Mouse (Mus musculus) limb, embryonic 11.5 days (tissue): Measurements from ENCODE around the gene Unc93b1. TPM values are rescaled to one million over a fixed set of nuclear protein-coding genes. Genes with fewer than 3 reads are reported as not detected.

Experiments
- ATAC-seq: fragments of 200-750 bp; cut with Nextera tagmentation; 2 replicates; pipeline ENCODE4 v1.8.0; 2017; ENCODE audit warnings: low read depth; ENCODE audit not compliant: insufficient number of reproducible peaks, low FRiP score, low TSS enrichment
- DNase-seq: peaks from one replicate; pipeline ENCODE4 v3.0.0-alpha.2; 2015; ENCODE audit warnings: low spot score
- H3K27ac ChIP-seq: fragments of 300-500 bp; sonication (generic); replicated peaks from 2 replicates; pipeline ENCODE4 v1.5.1; 2014; ENCODE audit warnings: low read depth, mild to moderate bottlenecking, low read length
- H3K27me3 ChIP-seq: fragments of 300-500 bp; sonication (generic); 2 replicates; pipeline ENCODE4 v1.6.1; 2014; ENCODE audit warnings: mild to moderate bottlenecking, low read length, mixed read lengths; ENCODE audit not compliant: control insufficient read depth, insufficient read depth
- H3K36me3 ChIP-seq: fragments of 300-500 bp; sonication (generic); 2 replicates; pipeline ENCODE4 v1.6.1; 2014; ENCODE audit warnings: mild to moderate bottlenecking, low read length, moderate library complexity, mixed read lengths; ENCODE audit not compliant: control insufficient read depth, insufficient read depth
- H3K4me1 ChIP-seq: fragments of 300-500 bp; sonication (generic); 2 replicates; pipeline ENCODE4 v1.6.1; 2014; ENCODE audit warnings: low read length, mixed read lengths; ENCODE audit not compliant: control insufficient read depth, insufficient read depth
- H3K4me2 ChIP-seq: fragments of 300-500 bp; sonication (generic); 2 replicates; pipeline ENCODE4 v1.6.1; 2014; ENCODE audit warnings: low read depth, mild to moderate bottlenecking, moderate library complexity; ENCODE audit not compliant: severe bottlenecking
- H3K4me3 ChIP-seq: fragments of 300-500 bp; sonication (generic); 2 replicates; pipeline ENCODE4 v1.5.1; 2014; ENCODE audit warnings: low read depth, low read length
- H3K9ac ChIP-seq: fragments of 300-500 bp; sonication (generic); 2 replicates; pipeline ENCODE4 v1.6.1; 2014; ENCODE audit warnings: mild to moderate bottlenecking, low read length
- H3K9me3 ChIP-seq: fragments of 300-500 bp; sonication (generic); 2 replicates; pipeline ENCODE4 v1.6.1; 2016; ENCODE audit warnings: low read length; ENCODE audit not compliant: control insufficient read depth
- WGBS: fragments of 180-500 bp; shearing (Covaris S2); extraction: QIAGEN DNeasy Blood & Tissue Kit; methylation state at CpG from one replicate; pipeline ENCODE4 v1.1.7; 2014; 5-methylcytosine and 5-hydroxymethylcytosine counted together
- polyA plus RNA-seq: library from polyadenylated mRNA; unstranded; fragments of >200 nt; fragmentation: Nextera tagmentation; extraction: Ambion mirVana; gene quantifications from 2 replicates; pipeline ENCODE4 v1.2.1, GENCODE M21; 2014

Unc93b1 gene
- polyA plus RNA-seq, 1 experiment from 2014 or later, result 7.1 TPM

DNA sequence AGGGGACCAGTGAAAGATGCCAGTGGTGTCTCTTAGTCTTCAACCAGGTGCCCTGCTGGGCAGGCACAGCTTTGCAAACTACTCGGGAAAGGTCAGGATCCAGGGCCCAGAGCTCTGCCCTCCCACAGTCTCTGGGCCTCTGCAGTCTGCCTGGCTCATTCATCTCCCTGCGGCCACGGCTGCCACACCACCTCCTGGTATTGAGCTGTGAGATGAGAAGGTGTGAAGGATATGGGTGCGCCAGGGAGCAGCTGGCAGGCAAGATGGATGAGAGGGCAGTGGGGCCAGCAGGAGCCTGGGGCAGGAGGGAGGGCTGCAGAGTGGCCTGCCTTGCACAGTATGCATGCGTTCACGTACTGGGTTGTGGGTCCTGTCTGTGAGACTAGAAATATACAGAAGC, 55.8 kb downstream of the Unc93b1 start:
- 18% methylated on average over 6 of the region's 6 CpGs for WGBS
- Histone ChIP-seq H3K9ac (no peak overlapping the region; the same call in 1 of the 2 replicates), H3K27me3 (no peaks in the 10 kb centered on the region), H3K36me3 (no peaks in the 10 kb centered on the region), H3K4me2 (no peak overlapping the region), H3K4me1 (0 out of 2 replicates have a peak, but pooled peaks cover 2% of the 10 kb centered on the region), H3K9me3 (no peaks in the 10 kb centered on the region), H3K27ac (no peak overlapping the region), H3K4me3 (no peak overlapping the region)
- ATAC-seq, result no peak
- no peak for DNase-seq

DNA sequence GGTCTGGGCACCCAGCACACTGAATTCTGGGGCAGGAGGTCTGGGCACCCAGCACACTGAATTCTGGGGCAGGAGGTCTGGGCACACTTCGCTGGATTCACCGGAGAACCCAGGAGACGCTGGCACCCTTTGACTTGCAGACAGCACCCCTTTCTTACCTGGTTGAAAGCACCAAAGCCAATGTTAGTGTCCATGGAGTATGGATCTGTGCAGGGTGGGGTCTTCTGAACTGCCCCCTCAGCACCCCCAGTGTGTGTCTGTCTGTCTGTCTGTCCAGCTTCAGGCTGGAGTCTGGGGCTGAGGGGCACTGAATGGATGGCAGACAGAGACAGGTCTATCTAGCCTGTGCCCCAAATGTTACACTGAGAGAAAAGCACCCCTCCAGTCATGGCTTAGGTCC, 56.6 kb downstream of the Unc93b1 start:
- Histone ChIP-seq H3K9me3 (no peaks in the 10 kb centered on the region), H3K27me3 (no peaks in the 10 kb centered on the region), H3K36me3 (no peaks in the 10 kb centered on the region), H3K4me2 (no peak overlapping the region), H3K4me1 (no peaks in the 10 kb centered on the region), H3K27ac (no peak overlapping the region), H3K9ac (no peak overlapping the region), H3K4me3 (no peak overlapping the region)
- WGBS, result 96% methylated on average over 3 of the region's 3 CpGs
- no peak for ATAC-seq
- DNase-seq, result no peak

- 87% methylated on average over 3 of the region's 3 CpGs for WGBS
- no peak overlapping the region for H3K9ac ChIP-seq
- H3K27ac ChIP-seq, result no peak overlapping the region
- no peak overlapping the region for H3K4me2 ChIP-seq
- no peaks in the 10 kb centered on the region for H3K27me3 ChIP-seq
- H3K36me3 ChIP-seq, result no peaks in the 10 kb centered on the region
- no peaks in the 10 kb centered on the region for H3K9me3 ChIP-seq
- ATAC-seq (no peak), DNase-seq (no peak)
- H3K4me3 ChIP-seq, result no peak overlapping the region
- no peaks in the 10 kb centered on the region for H3K4me1 ChIP-seq
These were observed 57.0 kb downstream of the Unc93b1 start for GRCm38 (mm10) chr19:3991966-3992365.

GRCm38 (mm10) chr19:3992416-3992815, 57.4 kb downstream of the Unc93b1 start, which contains the start of gene Tbx10:
Gene Tbx10 (plus strand): TSS chr19:3992752.
- Histone ChIP-seq H3K27me3 (no peaks in the 10 kb centered on the region), H3K36me3 (no peaks in the 10 kb centered on the region), H3K27ac (no peak within 1 kb of the TSS), H3K4me3 (no peak within 1 kb of the TSS), H3K9me3 (no peaks in the 10 kb centered on the region), H3K4me2 (no peak within 1 kb of the TSS), H3K4me1 (no peaks in the 10 kb centered on the region), H3K9ac (no peak within 1 kb of the TSS)
- DNase-seq (no peak), ATAC-seq (no peak)
- WGBS, result 54% methylated on average over 5 of the region's 5 CpGs

GRCm38 (mm10) chr19:3994932-3995331, 59.9 kb downstream of the Unc93b1 start:
- Histone ChIP-seq H3K27ac (no peak overlapping the region), H3K4me2 (no peak overlapping the region), H3K4me3 (no peak overlapping the region), H3K27me3 (no peaks in the 10 kb centered on the region), H3K4me1 (no peaks in the 10 kb centered on the region), H3K9ac (no peak overlapping the region), H3K9me3 (no peaks in the 10 kb centered on the region), H3K36me3 (no peaks in the 10 kb centered on the region)
- ATAC-seq (no peak), DNase-seq (no peak)
- WGBS, result 74% methylated on average over 6 of the region's 6 CpGs

- no peak for DNase-seq
These were observed 60.5 kb downstream of the Unc93b1 start for GRCm38 (mm10) chr19:3995505-3995904.

DNA sequence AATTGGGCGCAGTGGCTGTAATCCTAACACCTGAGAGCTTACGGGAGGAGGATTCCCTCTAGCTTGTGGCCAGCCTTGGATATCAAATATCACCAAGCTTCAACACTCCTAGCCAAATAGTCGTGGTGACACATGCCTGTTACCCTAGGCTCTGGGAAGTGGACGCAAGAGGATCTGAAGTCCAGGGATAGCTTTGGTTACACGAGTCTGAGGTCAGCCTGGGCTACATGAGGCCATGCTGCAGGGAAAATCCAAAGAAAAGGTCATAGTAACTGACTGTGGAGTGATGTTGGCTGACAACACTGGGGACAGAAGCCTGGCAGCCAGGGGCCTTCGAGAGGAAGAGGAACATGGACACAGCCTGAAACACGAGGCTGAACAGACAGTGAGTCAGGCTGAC, 61.1 kb downstream of the Unc93b1 start:
- H3K4me1 ChIP-seq, result peaks cover 1% of the 10 kb centered on the region
- 67% methylated on average over 7 of the region's 7 CpGs for WGBS

More at GRCm38 (mm10) chr19:3995505-3995904, 60.5 kb downstream of the Unc93b1 start:
- H3K4me2 ChIP-seq, result no peak overlapping the region
- H3K27me3 ChIP-seq, result no peaks in the 10 kb centered on the region
- no peak overlapping the region for H3K27ac ChIP-seq
- H3K9me3 ChIP-seq, result no peaks in the 10 kb centered on the region
- no peak for ATAC-seq
- H3K4me3 ChIP-seq, result no peak overlapping the region
- no peaks in the 10 kb centered on the region for H3K36me3 ChIP-seq
- 91% methylated on average over 3 of the region's 3 CpGs for WGBS
- H3K4me1 ChIP-seq, result no peaks in the 10 kb centered on the region
- H3K9ac ChIP-seq, result no peak overlapping the region

DNA sequence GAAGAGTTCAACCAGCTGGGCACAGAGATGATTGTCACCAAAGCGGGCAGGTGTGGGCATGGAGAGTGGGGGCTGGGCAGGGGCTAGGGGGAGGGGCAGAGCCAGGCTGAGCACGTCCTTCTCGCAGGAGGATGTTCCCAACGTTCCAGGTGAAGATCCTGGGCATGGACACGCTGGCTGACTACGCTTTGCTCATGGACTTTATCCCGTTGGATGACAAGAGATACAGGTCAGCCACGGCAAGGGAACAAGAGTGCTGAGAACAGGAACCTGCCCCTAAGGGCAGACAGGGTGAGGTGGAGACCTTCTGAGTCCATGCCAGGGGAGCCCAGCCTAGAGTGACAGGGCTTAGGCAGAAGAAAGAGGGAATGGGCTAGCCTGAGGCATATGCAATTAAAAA, 61.8 kb downstream of the Unc93b1 start:
- H3K9me3 ChIP-seq, result no peaks in the 10 kb centered on the region
- H3K4me3 ChIP-seq, result no peak overlapping the region
- no peak overlapping the region for H3K9ac ChIP-seq
- DNase-seq, result no peak
- H3K27ac ChIP-seq, result no peak overlapping the region
- H3K27me3 ChIP-seq, result no peaks in the 10 kb centered on the region
- peaks cover 8% of the 10 kb centered on the region for H3K4me1 ChIP-seq
- 90% methylated on average over 8 of the region's 8 CpGs for WGBS
- ATAC-seq, result no peak
- no peaks in the 10 kb centered on the region for H3K36me3 ChIP-seq
- no peak overlapping the region for H3K4me2 ChIP-seq

More for the DNA sequence above, 61.1 kb downstream of the Unc93b1 start:
- Histone ChIP-seq H3K27me3 (no peaks in the 10 kb centered on the region), H3K4me2 (no peak overlapping the region), H3K9me3 (no peaks in the 10 kb centered on the region), H3K27ac (no peak overlapping the region), H3K36me3 (no peaks in the 10 kb centered on the region), H3K9ac (no peak overlapping the region), H3K4me3 (no peak overlapping the region)
- DNase-seq, result no peak
- ATAC-seq, result no peak

- no peaks in the 10 kb centered on the region for H3K27me3 ChIP-seq
- ATAC-seq (no peak), DNase-seq (no peak)
- no peak overlapping the region for H3K9ac ChIP-seq
- no peaks in the 10 kb centered on the region for H3K9me3 ChIP-seq
- peaks cover 8% of the 10 kb centered on the region for H3K4me1 ChIP-seq
- 70% methylated on average over 8 of the region's 8 CpGs for WGBS
- no peak overlapping the region for H3K4me2 ChIP-seq
- H3K27ac ChIP-seq, result no peak overlapping the region
- H3K36me3 ChIP-seq, result no peaks in the 10 kb centered on the region
- H3K4me3 ChIP-seq, result no peak overlapping the region
These were observed 62.2 kb downstream of the Unc93b1 start for GRCm38 (mm10) chr19:3997231-3997630.
